Mouse (Mus musculus) intestine, postnatal 0 days (tissue): Measurements from ENCODE around the gene B430218F22Rik. TPM values are rescaled to one million over a fixed set of nuclear protein-coding genes. Genes with fewer than 3 reads are reported as not detected.

Experiments used
- ATAC-seq: fragments of 200-750 bp; cut with Nextera tagmentation; 2 replicates; pipeline ENCODE4 v1.8.0; 2017; ENCODE audit warnings: mild to moderate bottlenecking, moderate TSS enrichment, moderate library complexity
- H3K27ac ChIP-seq: fragments of 300-500 bp; sonication (generic); 2 replicates; pipeline ENCODE4 v1.5.1; 2014; ENCODE audit warnings: mild to moderate bottlenecking, low read depth, low read length, moderate library complexity
- H3K27me3 ChIP-seq: fragments of 300-500 bp; sonication (generic); replicated peaks from 2 replicates; pipeline ENCODE4 v1.6.1; 2014; ENCODE audit warnings: low read length, mixed read lengths; ENCODE audit not compliant: control insufficient read depth, insufficient read depth
- H3K36me3 ChIP-seq: fragments of 300-500 bp; sonication (generic); 2 replicates; pipeline ENCODE4 v1.6.1; 2014; ENCODE audit warnings: mild to moderate bottlenecking, moderate library complexity; ENCODE audit not compliant: control insufficient read depth, insufficient read depth
- H3K4me1 ChIP-seq: fragments of 300-500 bp; sonication (generic); replicated peaks from 2 replicates; pipeline ENCODE4 v1.6.1; 2014; ENCODE audit warnings: antibody characterized with exemption, low read length, mixed read lengths; ENCODE audit not compliant: control insufficient read depth, insufficient read depth
- H3K4me2 ChIP-seq: fragments of 300-500 bp; sonication (generic); replicated peaks from 2 replicates; pipeline ENCODE4 v1.6.1; 2014; ENCODE audit warnings: low read depth, mild to moderate bottlenecking, moderate library complexity
- H3K4me3 ChIP-seq: fragments of 300-500 bp; sonication (generic); 2 replicates; pipeline ENCODE4 v1.5.1; 2014; ENCODE audit warnings: low read depth, low read length
- H3K9ac ChIP-seq: fragments of 300-500 bp; sonication (generic); 2 replicates; pipeline ENCODE4 v1.6.1; 2014; ENCODE audit warnings: mild to moderate bottlenecking, low read depth, low read length
- H3K9me3 ChIP-seq: fragments of 300-500 bp; sonication (generic); 2 replicates; pipeline ENCODE4 v1.6.1; 2016; ENCODE audit warnings: mixed run types; ENCODE audit not compliant: control insufficient read depth
- CTCF ChIP-seq: sonication (generic); IDR thresholded peaks from 2 replicates; pipeline ENCODE4 v1.5.1; 2016; ENCODE audit warnings: low read depth, mild to moderate bottlenecking, control low read depth, antibody characterized with exemption, moderate library complexity
- WGBS: fragments of 180-500 bp; shearing (Covaris S2); extraction: QIAGEN DNeasy Blood & Tissue Kit; methylation state at CpG from one replicate; pipeline ENCODE4 v1.1.7; 2014; 5-methylcytosine and 5-hydroxymethylcytosine counted together
- polyA plus RNA-seq: library from polyadenylated mRNA; unstranded; fragments of >200 nt; fragmentation: Nextera tagmentation; extraction: Ambion mirVana; gene quantifications from 2 replicates; pipeline ENCODE4 v1.2.1, GENCODE M21; 2015

The B430218F22Rik gene
- polyA plus RNA-seq, 1 experiment from 2014 or later = 0.93 TPM

DNA sequence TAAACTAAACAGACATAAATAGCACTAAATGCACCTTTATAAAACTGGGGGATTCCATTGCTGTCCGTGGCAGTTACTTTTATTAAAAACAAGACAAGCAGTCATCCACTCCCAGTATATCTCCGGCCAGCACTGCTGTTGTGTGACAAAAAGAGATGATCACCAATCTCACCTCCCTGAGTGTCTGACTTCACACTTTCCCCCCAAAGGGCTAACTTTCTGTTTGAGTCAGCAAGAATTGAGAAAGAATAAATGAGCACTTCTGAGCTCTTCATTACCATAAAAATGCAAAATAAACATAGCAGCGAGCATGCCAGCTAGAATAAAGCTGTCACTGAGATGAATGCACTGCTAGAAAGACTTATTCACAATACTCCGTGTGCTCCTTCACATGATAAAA lies 31.7 kb downstream of the B430218F22Rik start:
- H3K4me2 ChIP-seq = no peak overlapping the region
- H3K4me1 ChIP-seq = no peaks in the 10 kb centered on the region
- WGBS = 48% methylated on average over 4 of the region's 4 CpGs
- no peaks in the 10 kb centered on the region for H3K36me3 ChIP-seq
- no peak for TF ChIP-seq CTCF
- no peak overlapping the region for H3K4me3 ChIP-seq
- no peaks in the 10 kb centered on the region for H3K27me3 ChIP-seq
- ATAC-seq = no peak
- no peaks in the 10 kb centered on the region for H3K9me3 ChIP-seq
- no peak overlapping the region for H3K9ac ChIP-seq
- no peak overlapping the region for H3K27ac ChIP-seq

DNA sequence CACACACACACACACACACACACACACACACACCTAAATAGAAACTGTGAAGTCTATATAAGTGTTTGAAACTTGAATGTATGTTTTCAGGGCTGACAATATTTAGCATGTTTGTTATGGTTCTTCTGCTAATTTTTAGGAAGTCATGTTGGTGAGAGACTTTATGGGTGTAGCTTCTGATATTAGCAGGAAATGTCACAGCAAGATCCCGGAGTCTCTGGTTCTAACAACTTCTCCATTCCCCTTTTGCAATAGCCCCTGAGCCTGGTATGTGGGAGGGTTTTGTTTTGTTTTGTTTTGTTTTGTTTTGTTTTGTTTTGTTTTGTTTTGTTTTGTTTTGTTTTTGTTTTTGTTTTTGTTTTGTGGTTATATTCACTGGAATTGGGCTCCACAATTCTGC lies 34.0 kb downstream of the B430218F22Rik start:
- WGBS = 88% methylated on average over 1 of the region's 1 CpGs
- H3K27ac ChIP-seq = no peak overlapping the region
- no peaks in the 10 kb centered on the region for H3K36me3 ChIP-seq
- no peaks in the 10 kb centered on the region for H3K4me1 ChIP-seq
- no peak overlapping the region for H3K9ac ChIP-seq
- H3K4me2 ChIP-seq = no peak overlapping the region
- no peak overlapping the region for H3K4me3 ChIP-seq
- H3K27me3 ChIP-seq = no peaks in the 10 kb centered on the region
- no peak for TF ChIP-seq CTCF
- ATAC-seq = no peak
- H3K9me3 ChIP-seq = no peaks in the 10 kb centered on the region

DNA sequence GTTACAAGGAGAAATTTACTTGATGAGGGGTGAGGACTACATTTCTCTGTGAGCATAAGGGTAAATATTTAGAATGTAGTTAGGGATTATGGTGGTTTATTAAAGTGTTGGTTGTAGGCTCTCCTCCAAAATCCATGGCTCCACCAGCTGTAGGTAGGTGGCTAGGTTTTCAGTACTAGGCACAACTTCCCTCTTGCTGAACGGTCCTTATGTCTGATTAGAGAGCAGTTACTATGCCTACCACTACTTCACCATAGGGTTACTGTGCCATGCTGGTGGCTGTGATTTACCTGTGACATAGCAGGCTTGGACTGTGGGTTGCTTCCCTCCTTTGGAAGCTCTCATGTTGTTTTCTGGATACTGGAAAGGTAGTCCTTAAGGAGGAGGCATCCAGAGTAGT lies 34.4 kb downstream of the B430218F22Rik start:
- Histone ChIP-seq H3K4me1 (no peaks in the 10 kb centered on the region), H3K4me3 (no peak overlapping the region), H3K27me3 (no peaks in the 10 kb centered on the region), H3K9me3 (no peaks in the 10 kb centered on the region), H3K36me3 (no peaks in the 10 kb centered on the region), H3K4me2 (no peak overlapping the region), H3K27ac (no peak overlapping the region), H3K9ac (no peak overlapping the region)
- TF ChIP-seq CTCF = no peak
- no peak for ATAC-seq
- WGBS = 77% methylated on average over 1 of the region's 1 CpGs

Other genes starting within 250 kb of the B430218F22Rik start
- 20.2 and 21.4 TPM in 2 replicates for gene Mrps30, start 622 bp downstream of the B430218F22Rik start, polyA plus RNA-seq